Mouse (Mus musculus) layer of hippocampus, postnatal 25 days (tissue): ENCODE measurements at regions not wholly inside any gene's neighbourhood (a gene's known extent, or its start where the extent isn't known, plus 50 kb on each side); places are given as distances from the start of the nearest gene placed in this dataset.

Experiments
- DNase-seq, 2 experiments: peaks; one replicate each; pipeline ENCODE4 v3.0.0; 2022; ENCODE audit warnings: mixed read lengths in 2 of 2, low spot score in 1 of 2; ENCODE audit errors: extremely low spot score in 1 of 2

DNA sequence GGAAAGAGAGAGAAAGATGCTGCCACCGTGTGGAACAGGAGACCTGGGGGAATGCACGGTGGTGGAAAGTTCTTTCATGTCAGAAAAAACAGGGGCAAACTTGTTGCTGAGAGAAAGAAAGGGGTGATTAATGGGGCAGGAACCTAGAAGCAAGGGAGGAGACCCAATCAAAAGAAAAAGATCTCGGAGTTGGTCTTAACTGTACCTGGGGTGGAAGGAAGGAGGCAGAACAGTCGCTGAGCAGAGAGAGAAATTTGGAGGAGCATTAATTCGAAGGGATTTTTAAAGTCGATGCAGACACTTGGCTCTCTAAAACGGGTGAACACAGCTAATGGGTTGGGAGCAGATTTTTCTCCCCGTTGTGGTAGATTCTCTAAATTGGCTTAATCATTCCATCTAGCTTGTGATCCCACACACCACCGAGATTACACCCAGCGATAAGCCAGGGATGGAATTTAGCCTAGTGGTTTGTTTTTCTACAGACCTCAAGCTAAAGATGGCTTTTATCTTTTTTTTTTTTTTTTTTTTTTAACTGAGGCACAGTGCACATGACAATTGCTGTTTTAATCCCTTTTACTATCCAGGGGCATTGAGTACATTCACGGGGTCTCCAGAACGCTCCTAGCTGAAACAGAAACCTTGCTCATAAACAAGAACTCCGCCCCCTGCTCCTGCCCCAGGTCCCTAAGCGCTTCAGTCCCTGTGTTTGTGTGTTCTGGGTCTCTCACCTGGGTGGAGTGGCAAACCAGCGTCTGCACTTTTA, 73.1 kb upstream of the Cpm start:
- no peak for DNase-seq

GRCm38 (mm10) chr10:117555542-117555941, 73.8 kb upstream of the Cpm start:
- no peak for DNase-seq

DNA sequence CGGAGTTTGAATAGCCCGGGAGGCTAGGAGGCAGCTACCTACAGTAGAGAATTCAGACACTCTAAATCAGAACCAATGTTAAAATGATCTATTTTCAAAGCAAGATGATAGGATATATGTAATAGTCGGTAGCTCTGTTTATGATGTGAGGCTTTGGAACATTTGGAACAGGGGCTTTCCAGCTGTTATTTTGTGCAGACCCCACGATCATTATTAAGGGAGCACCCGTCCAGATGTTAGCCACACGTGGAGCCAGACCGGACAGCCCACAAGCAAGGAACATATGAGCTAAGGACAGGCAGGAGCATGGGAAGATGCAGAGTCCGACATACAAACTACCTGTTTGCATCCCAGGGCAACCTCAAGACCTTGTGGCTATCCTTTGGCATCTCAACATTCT, 74.3 kb upstream of the Cpm start:
- no peak for DNase-seq

GRCm38 (mm10) chr10:117554533-117554932, 74.8 kb upstream of the Cpm start:
- no peak for DNase-seq

DNA sequence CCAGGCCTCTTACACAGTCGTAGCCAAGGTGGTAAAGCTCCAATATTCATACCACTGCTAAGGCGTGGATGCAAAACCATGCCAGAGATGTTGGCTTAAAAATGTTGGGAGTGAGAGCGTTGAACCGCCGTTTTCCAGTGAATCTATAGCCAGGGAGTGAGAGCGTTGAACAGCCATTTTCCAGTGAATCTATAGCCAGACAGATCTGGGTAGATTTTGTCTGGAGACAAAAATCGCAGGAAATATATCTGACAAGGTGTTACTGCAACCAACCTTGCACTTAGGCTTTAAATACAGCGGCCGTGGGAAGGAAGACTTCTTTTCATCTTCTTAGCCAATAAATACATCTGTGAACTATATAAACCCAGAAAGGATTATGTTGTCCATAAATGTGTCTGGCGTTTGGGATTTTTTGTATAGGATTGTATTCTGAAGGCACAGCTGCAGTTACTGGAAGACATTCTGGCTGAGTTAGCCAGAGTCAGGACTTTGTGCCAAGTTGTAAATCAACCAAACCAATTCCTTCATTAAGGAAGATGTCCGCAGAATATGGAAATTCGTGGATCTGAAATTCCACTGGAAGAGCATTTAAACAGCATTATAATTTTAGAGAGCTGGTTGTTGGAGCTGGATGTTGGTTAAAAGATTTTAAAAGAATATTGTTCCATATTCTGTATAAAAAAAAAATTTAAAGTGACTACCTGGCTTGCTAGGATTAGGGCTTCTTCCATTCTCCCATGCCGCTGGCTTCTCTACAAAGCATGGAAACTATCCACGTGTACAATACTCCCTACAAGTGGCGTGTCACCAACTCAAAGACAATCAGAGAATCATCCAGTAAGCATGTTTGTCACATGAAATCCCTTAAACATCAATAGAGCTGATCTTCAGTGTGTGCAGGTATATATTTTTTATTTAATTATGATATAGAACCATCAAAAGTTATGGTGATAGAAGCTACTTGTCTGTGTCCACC, 75.8 kb upstream of the Cpm start:
- DNase-seq = no peak

DNA sequence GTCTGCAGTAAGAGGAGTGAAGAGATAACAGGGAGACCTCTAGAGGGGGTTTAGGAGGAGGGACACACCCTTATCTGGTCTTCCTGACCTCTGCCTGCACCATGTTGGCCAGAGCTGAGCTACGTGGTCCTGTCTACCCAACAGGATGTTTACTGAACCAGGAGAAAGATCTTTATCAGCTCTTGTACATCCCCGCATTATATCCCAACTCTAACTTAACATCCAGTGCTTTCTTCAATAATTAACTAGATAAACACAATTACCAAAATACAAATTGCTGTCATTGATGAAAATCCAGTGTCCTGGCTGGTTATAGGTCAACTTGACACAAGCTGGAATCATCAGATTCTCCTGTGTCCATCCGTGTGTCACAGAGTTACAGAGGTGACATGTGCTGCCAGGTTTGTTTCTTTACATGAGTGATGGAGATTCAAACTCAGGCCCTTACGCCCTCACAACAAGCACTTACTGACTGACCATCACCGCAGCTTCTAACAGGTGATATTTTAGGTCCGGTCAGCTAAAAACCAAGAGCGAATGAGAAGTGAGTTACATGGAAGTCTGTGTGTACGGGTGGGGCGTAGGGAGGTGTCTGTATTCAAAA, 77.1 kb upstream of the Cpm start:
- DNase-seq = no peak

DNA sequence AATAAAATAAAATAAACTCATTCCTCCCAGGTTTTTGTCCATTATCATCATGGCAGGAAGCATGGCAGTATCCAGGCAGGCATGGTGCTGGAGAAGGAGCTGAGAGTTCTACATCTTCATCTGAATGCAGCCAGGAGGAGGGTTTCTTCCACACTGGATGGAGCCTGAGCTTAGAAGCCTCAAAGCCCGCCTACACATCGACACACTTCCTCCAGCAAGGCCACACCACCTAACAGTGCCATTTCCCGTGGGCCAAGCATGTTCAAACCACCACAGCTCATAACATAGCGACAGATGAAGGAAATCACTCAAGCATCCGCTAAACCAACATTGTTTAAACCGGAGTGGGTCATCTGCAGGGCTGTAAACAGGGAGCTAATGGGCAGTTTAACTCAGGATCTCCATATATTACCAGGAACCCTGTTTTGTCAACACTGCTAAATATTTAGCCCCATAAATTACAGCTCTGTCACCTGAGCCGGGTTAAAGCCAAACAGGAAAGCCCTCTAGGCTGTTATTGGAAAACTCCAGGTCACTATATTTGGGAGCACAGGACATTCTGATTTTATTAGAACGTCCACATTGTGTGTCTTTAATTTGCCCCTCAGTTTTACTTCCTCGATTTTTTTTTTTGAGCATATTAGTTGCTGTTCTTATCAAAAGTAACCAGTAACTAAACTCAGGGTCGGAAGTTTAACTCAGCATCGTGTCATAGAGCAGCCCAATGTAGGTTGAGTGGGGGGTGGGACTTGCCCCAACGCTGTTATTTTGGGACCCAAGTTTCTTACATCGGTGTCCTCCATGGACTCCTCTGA, 77.9 kb upstream of the Cpm start:
- no peak for DNase-seq

DNA sequence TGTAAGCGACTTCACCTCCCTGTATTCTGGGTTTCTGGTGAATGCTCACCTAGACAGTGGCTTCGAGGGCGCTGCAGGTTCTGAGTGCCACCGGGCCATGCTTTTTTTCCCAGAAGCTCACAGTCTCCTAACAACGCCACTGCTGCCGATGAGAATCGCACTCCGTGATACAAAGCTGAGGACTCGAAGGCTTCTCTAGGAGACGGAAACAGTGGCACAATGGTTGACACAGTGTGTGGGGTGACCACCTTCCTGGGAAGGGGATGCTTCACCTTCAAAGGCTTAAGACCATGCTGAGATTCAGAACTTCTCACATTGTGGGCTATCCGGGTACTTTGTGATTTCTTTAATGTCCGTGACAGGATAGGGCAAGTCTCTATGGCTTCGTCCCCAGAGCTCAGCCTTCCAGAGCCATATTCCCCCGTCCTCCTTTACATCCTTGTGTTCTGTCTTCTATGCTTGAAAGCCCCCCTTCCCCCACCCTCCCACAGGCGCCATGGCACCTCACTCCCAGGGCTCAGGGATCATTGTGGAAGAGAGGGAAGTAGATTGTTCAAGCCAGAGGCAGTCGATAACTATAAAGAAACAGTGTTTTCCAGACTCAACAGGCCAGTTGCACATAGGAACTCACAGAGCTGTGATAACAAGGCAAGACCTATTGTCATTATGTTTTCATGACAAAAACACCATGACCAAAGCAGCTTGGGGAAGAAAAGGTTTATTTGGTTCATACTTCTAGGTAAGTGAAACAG, 79.3 kb upstream of the Cpm start:
- no peak for DNase-seq

DNA sequence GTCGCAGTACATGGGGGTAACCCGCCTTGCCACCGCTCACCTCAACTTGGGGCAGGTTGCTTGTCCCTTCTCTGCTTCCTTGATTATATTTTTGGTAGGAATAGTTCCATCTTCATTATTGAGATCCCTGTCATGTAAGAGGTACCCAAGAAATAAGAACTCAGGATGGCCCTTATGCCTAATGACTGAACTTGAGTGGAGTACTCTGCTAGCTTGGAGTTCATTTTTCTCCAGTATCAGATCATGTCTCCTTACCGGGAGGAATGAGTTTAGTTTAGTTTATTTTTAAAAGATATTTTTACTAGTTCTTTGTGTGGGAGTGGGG, 79.8 kb upstream of the Cpm start:
- no peak for DNase-seq

DNA sequence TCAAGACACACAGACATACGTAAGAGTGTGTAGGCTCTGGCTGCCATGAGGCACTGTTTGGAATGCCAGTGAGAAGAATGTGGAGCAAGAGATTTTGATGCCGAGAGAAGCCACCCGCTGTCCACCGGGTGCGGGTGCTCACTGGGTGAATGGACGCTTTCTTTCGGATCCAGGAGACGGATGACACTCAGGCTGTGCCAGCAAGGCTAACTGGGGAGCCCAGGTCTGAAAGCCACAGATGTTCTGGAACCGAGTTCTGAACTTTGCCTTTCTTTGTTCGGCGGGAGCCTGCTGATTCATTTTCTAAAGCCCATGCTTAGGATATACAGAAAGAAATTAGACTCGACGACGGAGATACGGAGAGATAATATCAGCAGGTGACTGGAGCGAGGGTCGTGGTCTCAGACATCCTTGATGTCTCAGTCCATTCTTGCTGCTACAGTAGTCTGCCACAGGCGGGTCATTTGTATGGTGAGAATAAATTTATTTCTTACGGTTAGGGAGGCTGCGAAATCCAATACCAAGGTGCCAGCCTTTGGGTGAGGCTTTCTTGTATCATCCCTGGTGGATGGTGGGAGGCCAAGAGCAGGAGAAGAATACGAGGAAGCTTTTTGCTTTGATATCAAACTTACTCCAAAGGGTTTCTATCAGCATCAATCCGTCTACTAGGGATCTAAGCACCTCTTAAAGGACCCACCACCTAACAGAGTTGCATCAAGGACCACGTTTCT, 80.4 kb upstream of the Cpm start:
- DNase-seq = no peak

DNA sequence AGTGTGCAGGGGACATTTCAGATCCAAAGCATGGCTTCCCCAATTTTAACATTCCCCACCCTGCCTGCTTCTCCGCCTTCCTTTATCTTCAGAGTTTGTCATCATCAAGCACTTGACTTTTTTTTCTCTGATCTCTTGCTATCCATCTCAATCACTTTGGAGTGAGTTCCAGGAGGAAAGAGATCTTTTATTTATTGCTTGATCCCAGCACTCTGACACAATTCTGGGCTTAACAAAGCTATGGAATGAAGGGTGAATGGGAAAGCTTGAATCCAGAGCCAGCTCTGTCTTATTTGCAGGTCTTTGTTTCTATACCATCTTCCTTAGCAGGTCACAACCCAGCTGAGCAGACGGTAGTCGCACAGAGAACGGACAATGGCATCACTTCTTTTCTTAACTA, 81.0 kb upstream of the Cpm start:
- DNase-seq = no peak

- DNase-seq = no peak
Observed at GRCm38 (mm10) chr10:117547275-117547674, 82.0 kb upstream of the Cpm start.

DNA sequence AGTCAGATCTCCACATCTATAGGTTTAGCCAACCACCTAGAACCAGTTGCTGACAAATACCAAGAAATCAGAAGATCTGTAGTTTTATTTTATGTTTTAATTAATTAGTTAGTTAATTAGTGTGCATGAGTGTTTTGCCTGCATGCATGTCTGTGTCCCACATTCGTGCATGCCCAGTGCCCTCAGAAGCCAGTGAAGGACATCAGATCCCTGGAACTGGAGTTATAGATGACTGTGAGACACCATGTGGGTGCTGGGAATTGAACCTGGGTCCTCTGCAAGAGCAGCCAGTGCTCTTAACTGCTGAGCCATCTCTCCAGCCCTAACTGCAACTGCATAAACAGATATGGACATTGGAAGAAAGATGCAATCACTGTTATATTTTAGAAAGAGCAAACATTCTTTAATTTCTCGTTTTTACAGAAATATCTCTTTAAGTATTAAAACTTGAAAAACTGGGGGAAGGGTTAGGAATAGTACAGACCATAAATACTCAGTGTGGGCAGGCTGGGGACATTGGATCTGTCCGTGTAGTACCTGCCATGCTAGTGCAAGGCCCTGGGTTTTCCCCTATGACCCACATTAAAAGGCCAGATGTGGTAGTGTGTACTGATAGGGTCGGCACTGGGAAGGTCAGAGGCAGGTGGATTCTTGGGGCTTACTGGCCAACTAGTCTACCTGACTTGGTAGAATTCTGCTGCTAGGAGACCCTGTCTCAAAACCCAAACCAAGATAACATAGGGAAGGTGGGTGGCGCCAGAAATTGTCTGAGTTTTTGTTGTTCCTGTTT, 83.3 kb upstream of the Cpm start:
- DNase-seq = no peak

DNA sequence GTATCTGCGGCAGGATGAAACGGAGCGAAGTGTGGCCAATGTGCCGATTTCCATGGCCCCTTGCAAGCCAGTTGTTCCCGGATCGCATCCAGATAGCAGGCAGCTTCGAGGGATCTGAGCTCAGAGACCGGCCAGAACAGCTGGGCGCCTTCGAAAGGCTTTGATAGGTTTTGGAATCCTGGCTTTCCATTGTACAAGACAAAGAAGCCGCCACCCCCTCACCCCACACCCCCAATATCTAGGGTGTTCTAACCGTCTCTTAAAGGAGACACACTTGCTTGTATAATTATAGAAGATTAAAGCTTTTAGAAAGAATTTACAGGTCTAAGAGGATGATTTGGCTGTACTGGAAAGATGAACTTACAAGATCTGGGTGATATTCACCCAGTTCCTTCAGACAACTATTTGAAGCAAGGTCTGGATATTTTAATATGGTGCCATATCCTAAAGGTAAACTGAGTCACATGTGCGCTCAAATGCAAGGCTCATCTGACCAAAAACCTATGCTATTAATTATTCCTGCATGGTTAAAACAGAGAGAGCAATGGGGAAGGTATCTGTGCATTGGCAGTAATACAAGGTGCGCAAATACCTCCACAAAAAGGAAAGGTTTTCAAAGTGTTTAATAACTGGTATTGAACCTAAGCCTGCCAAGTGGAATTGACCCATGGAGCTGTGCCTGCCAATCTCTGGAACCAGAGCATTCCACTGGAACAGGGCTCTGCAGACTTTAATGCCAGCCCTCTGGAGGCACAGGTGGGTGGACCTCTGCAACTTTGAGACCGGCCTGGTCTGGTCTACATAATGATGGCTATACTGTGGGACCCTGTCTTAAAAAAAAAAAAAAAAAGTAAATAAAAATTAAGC, 84.4 kb upstream of the Cpm start:
- no peak for DNase-seq

DNA sequence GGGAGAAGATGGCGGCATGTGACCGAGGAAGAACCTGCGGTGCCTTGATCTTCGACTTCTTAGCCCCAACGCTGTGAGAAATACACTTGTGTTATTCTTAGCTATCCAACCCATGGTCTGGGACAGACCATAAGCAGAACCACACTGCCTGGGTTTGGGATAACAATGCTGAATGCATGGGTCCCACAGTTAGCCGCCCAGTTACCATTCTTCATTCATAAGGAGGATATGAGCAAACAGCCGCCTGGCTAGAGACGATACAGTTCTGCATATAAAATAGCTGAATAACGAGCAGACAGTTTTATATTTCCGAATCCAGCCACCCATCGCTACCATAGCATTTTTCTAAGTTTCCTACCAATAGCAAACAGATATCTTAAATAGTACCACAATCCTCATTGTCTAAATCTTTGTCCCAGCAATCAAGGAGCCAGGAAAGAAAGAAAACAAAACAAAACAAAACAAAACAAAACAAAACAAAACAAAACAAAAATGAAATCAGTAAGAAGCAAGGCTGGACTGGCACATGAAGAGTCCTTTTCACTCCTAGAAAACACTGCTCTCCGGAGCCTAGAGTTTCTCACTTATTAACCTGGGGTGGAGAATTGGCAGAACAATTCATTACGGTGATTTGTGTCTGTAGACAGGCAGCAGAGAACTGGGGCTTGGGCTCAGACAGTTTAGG, 85.2 kb upstream of the Cpm start:
- no peak for DNase-seq

- no peak for DNase-seq
Observed at GRCm38 (mm10) chr10:117543696-117543950, 85.7 kb upstream of the Cpm start.
